In the genomic region with DNA sequence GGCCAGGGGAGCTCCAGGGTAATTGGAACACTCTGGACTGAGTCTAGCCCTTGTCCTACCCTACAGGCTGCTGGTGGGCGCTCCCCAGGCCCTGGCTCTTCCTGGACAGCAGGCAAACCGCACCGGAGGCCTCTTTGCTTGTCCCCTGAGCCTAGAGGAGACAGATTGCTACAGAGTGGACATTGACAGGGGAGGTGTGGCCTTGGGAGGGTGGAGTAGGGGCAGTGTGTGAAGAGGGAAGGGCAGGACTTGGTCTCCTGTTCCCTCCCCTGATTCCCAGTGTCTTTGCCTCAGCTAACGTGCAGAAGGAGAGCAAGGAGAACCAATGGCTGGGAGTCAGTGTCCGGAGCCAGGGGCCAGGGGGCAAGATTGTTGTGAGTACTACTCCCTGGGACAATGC, we compare ENCODE assay signal across 13 mouse cellular contexts. TPM values are rescaled to one million over a fixed set of nuclear protein-coding genes. Genes with fewer than 3 reads are reported as not detected.
DNase-seq lines count a peak whose midpoint lies in the region; ATAC-seq and TF ChIP-seq lines count a peak whose summit lies in the region.
"Had no signal": no experiment of that assay in that cellular context is flagged by ENCODE, and none has a peak within 500 bp of the region (broad histone marks: within the 10 kb centered on the region; RNA-seq: fewer than 3 reads in every experiment).

No protein-coding gene starts in this region.

- H3K9ac ChIP-seq in hindbrain, embryonic 15.5 days = no peak overlapping the region
- H3K9ac ChIP-seq in hindbrain, embryonic 14.5 days = no peak overlapping the region
- no peak overlapping the region for H3K9ac ChIP-seq in intestine, embryonic 15.5 days
- H3K9ac ChIP-seq in lung, postnatal 0 days (replicated peaks; ENCODE audit: low read depth) = no peak overlapping the region
- H3K9ac ChIP-seq: heart, embryonic 15.5 days; midbrain, embryonic 12.5 days; neural tube, embryonic 15.5 days had no signal

- no peak for TF ChIP-seq EP300 in lung, postnatal 0 days (IDR thresholded peaks at IDR 0.05)

- no peak overlapping the region for H3K27ac ChIP-seq in hindbrain, embryonic 15.5 days (replicated peaks)
- no peak overlapping the region for H3K27ac ChIP-seq in hindbrain, embryonic 14.5 days
- H3K27ac ChIP-seq in intestine, embryonic 15.5 days = no peak overlapping the region
- no peak overlapping the region for H3K27ac ChIP-seq in lung, postnatal 0 days (ENCODE audit: low read length)
- H3K27ac ChIP-seq: heart, embryonic 15.5 days; midbrain, embryonic 12.5 days; neural tube, embryonic 15.5 days had no signal

- H3K27me3 ChIP-seq in hindbrain, embryonic 15.5 days = peaks cover 23% of the 10 kb centered on the region
- peaks cover 22% of the 10 kb centered on the region for H3K27me3 ChIP-seq in hindbrain, embryonic 14.5 days (ENCODE audit: control insufficient read depth, insufficient read depth, low read length)
- peaks cover 19% of the 10 kb centered on the region for H3K27me3 ChIP-seq in intestine, embryonic 15.5 days (replicated peaks)
- peaks cover 5% of the 10 kb centered on the region; the same call in 1 of the 2 replicates for H3K27me3 ChIP-seq in lung, postnatal 0 days (replicated peaks; ENCODE audit: insufficient read depth, low read length)

- no peaks in the 10 kb centered on the region for H3K36me3 ChIP-seq in hindbrain, embryonic 15.5 days
- H3K36me3 ChIP-seq in hindbrain, embryonic 14.5 days (replicated peaks; ENCODE audit: control insufficient read depth, insufficient read depth) = no peaks in the 10 kb centered on the region
- H3K36me3 ChIP-seq in intestine, embryonic 15.5 days = no peaks in the 10 kb centered on the region
- no peaks in the 10 kb centered on the region for H3K36me3 ChIP-seq in lung, postnatal 0 days (ENCODE audit: insufficient read depth, low read length)
- H3K36me3 ChIP-seq: G1E; heart, embryonic 15.5 days; midbrain, embryonic 12.5 days; neural tube, embryonic 15.5 days had no signal

- peaks cover 8% of the 10 kb centered on the region; the same call in 1 of the 2 replicates for H3K4me1 ChIP-seq in hindbrain, embryonic 15.5 days (replicated peaks)
- peaks cover 7% of the 10 kb centered on the region for H3K4me1 ChIP-seq in hindbrain, embryonic 14.5 days (replicated peaks; ENCODE audit: control insufficient read depth, insufficient read depth, low read length)
- peaks cover 3% of the 10 kb centered on the region; the same call in 1 of the 2 replicates for H3K4me1 ChIP-seq in intestine, embryonic 15.5 days (replicated peaks)
- H3K4me1 ChIP-seq in lung, postnatal 0 days (ENCODE audit: insufficient read depth, low read depth, low read length) = peaks cover 6% of the 10 kb centered on the region; the same call in 1 of the 2 replicates

- TF ChIP-seq CTCF in lung, postnatal 0 days (IDR thresholded peaks at IDR 0.05) = no peak

- no peak overlapping the region for H3K4me2 ChIP-seq in hindbrain, embryonic 15.5 days
- no peak overlapping the region for H3K4me2 ChIP-seq in hindbrain, embryonic 14.5 days (replicated peaks)
- no peak overlapping the region for H3K4me2 ChIP-seq in intestine, embryonic 15.5 days (replicated peaks)
- H3K4me2 ChIP-seq in lung, postnatal 0 days (replicated peaks; ENCODE audit: low read depth, low read length) = no peak overlapping the region
- H3K4me2 ChIP-seq: heart, embryonic 15.5 days; midbrain, embryonic 12.5 days; neural tube, embryonic 15.5 days had no signal

- peak; percentile 27; the same call in 1 of the 2 replicates for ATAC-seq in hindbrain, embryonic 15.5 days (ENCODE audit: low FRiP score, low read depth)
- no peak for ATAC-seq in hindbrain, embryonic 14.5 days (ENCODE audit: low FRiP score)
- 0 out of 2 replicates have a peak, but pooled peaks have one; percentile 27 for ATAC-seq in intestine, embryonic 15.5 days
- ATAC-seq in lung, postnatal 0 days = peak; percentile 69

- H3K4me3 ChIP-seq in hindbrain, embryonic 15.5 days = no peak overlapping the region
- H3K4me3 ChIP-seq in hindbrain, embryonic 14.5 days (replicated peaks; ENCODE audit: low read length) = no peak overlapping the region
- H3K4me3 ChIP-seq in intestine, embryonic 15.5 days (replicated peaks) = no peak overlapping the region
- H3K4me3 ChIP-seq in lung, postnatal 0 days (ENCODE audit: low read depth, low read length) = no peak overlapping the region
- H3K4me3 ChIP-seq: heart, embryonic 15.5 days; midbrain, embryonic 12.5 days; neural tube, embryonic 15.5 days had no signal

- H3K9me3 ChIP-seq in hindbrain, embryonic 15.5 days = no peaks in the 10 kb centered on the region
- no peaks in the 10 kb centered on the region for H3K9me3 ChIP-seq in hindbrain, embryonic 14.5 days (ENCODE audit: control insufficient read depth, low read length)
- no peaks in the 10 kb centered on the region for H3K9me3 ChIP-seq in intestine, embryonic 15.5 days
- no peaks in the 10 kb centered on the region for H3K9me3 ChIP-seq in lung, postnatal 0 days (ENCODE audit: low read length)
- H3K9me3 ChIP-seq: G1E; heart, embryonic 15.5 days; midbrain, embryonic 12.5 days; neural tube, embryonic 15.5 days had no signal

- 64% methylated on average over 5 of the region's 5 CpGs for WGBS in hindbrain, embryonic 15.5 days
- 48% methylated on average over 5 of the region's 5 CpGs for WGBS in hindbrain, embryonic 14.5 days
- 44% methylated on average over 5 of the region's 5 CpGs for WGBS in intestine, embryonic 15.5 days
- WGBS in lung, postnatal 0 days = 40% methylated on average over 5 of the region's 5 CpGs

- DNase-seq in adrenal gland, adult 2 months = peak; percentile 27
- no peak for DNase-seq in adrenal gland, adult (ENCODE audit: inconsistent age in 2 of 2, low spot score in 1 of 2)
- DNase-seq in hindbrain, embryonic 14.5 days (ENCODE audit: low spot score) = no peak
- no peak for DNase-seq in lung, postnatal 0 days (ENCODE audit: low spot score)
- DNase-seq in MN1 (ENCODE audit: low spot score) = no peak
- DNase-seq in thymus, postnatal 36 days = no peak

RNA-seq across cellular contexts. Expression of gene Itga7, which starts 5.4 kb away (rescaled TPM):
- 10 to 100 TPM in 1 of 2 experiments, 1 to 10 TPM in 1; 8.4 to 25.6 TPM for total RNA-seq in adrenal gland, adult 2 months (2021)
- polyA plus RNA-seq in adrenal gland, adult 2 months (2012; rRNA removed) = 19.6 and 32.5 TPM in 2 replicates
- 8.9 TPM in 2 replicates for polyA plus RNA-seq in hindbrain, embryonic 15.5 days (2015; fragmentation: Nextera tagmentation; extraction: Ambion mirVana)
- polyA plus RNA-seq in hindbrain, embryonic 14.5 days (2014; fragmentation: Nextera tagmentation; extraction: Ambion mirVana) = 6.2 and 7.2 TPM in 2 replicates
- 2.9 and 3.8 TPM in 2 replicates for polyA plus RNA-seq in intestine, embryonic 15.5 days (2015; fragmentation: Nextera tagmentation; extraction: Ambion mirVana)
- 14.6 and 20.7 TPM in 2 replicates for polyA plus RNA-seq in lung, postnatal 0 days (2015; fragmentation: Nextera tagmentation; extraction: Ambion mirVana)
- total RNA-seq: common myeloid progenitor, adult 5-6 weeks had no signal

RNA-seq across cellular contexts. Expression of gene Bloc1s1, which starts 15.1 kb away (rescaled TPM):
- 100 to 1,000 TPM; 174 to 223 TPM for total RNA-seq in adrenal gland, adult 2 months (2021)
- polyA plus RNA-seq in adrenal gland, adult 2 months (2012; rRNA removed) = 99.2 and 115 TPM in 2 replicates
- polyA plus RNA-seq in hindbrain, embryonic 15.5 days (2015; fragmentation: Nextera tagmentation; extraction: Ambion mirVana) = 266 and 268 TPM in 2 replicates
- polyA plus RNA-seq in hindbrain, embryonic 14.5 days (2014; fragmentation: Nextera tagmentation; extraction: Ambion mirVana) = 228 and 269 TPM in 2 replicates
- polyA plus RNA-seq in intestine, embryonic 15.5 days (2015; fragmentation: Nextera tagmentation; extraction: Ambion mirVana) = 194 and 203 TPM in 2 replicates
- 228 and 243 TPM in 2 replicates for polyA plus RNA-seq in lung, postnatal 0 days (2015; fragmentation: Nextera tagmentation; extraction: Ambion mirVana)

RNA-seq across cellular contexts. Expression of gene Rdh5, which starts 16.3 kb away (rescaled TPM):
- 10 to 100 TPM; 11.2 to 15.9 TPM for total RNA-seq in adrenal gland, adult 2 months (2021)
- polyA plus RNA-seq in adrenal gland, adult 2 months (2012; rRNA removed) = 24.3 and 29.3 TPM in 2 replicates
- polyA plus RNA-seq in hindbrain, embryonic 15.5 days (2015; fragmentation: Nextera tagmentation; extraction: Ambion mirVana) = 20.9 and 22.1 TPM in 2 replicates
- 17.6 and 20.4 TPM in 2 replicates for polyA plus RNA-seq in hindbrain, embryonic 14.5 days (2014; fragmentation: Nextera tagmentation; extraction: Ambion mirVana)
- 11.7 and 12.0 TPM in 2 replicates for polyA plus RNA-seq in intestine, embryonic 15.5 days (2015; fragmentation: Nextera tagmentation; extraction: Ambion mirVana)
- 13.2 and 16.7 TPM in 2 replicates for polyA plus RNA-seq in lung, postnatal 0 days (2015; fragmentation: Nextera tagmentation; extraction: Ambion mirVana)

RNA-seq across cellular contexts. Expression of gene Mettl7b, which starts 21.8 kb away (rescaled TPM):
- 1 to 10 TPM in 1 of 2 experiments, under 1 TPM in 1; 0.79 to 3.5 TPM for total RNA-seq in adrenal gland, adult 2 months (2021)
- 0.52 and 0.97 TPM in 2 replicates for polyA plus RNA-seq in adrenal gland, adult 2 months (2012; rRNA removed)
- not detected in 2 replicates for polyA plus RNA-seq in hindbrain, embryonic 15.5 days (2015; fragmentation: Nextera tagmentation; extraction: Ambion mirVana)
- polyA plus RNA-seq in hindbrain, embryonic 14.5 days (2014; fragmentation: Nextera tagmentation; extraction: Ambion mirVana) = not detected in 2 replicates
- polyA plus RNA-seq in intestine, embryonic 15.5 days (2015; fragmentation: Nextera tagmentation; extraction: Ambion mirVana) = 12.0 and 12.3 TPM in 2 replicates
- 0.10 and 0.33 TPM in 2 replicates for polyA plus RNA-seq in lung, postnatal 0 days (2015; fragmentation: Nextera tagmentation; extraction: Ambion mirVana)
- total RNA-seq: common myeloid progenitor, adult 5-6 weeks; G1E had no signal
- polyA plus RNA-seq: G1E; heart, embryonic 15.5 days; midbrain, embryonic 12.5 days; neural tube, embryonic 15.5 days had no signal

RNA-seq across cellular contexts. Expression of gene Cd63, which starts 38.2 kb away (rescaled TPM):
- 100 to 1,000 TPM; 279 to 433 TPM for total RNA-seq in adrenal gland, adult 2 months (2021)
- 38.2 and 44.2 TPM in 2 replicates for polyA plus RNA-seq in adrenal gland, adult 2 months (2012; rRNA removed)
- 262 and 274 TPM in 2 replicates for polyA plus RNA-seq in hindbrain, embryonic 15.5 days (2015; fragmentation: Nextera tagmentation; extraction: Ambion mirVana)
- polyA plus RNA-seq in hindbrain, embryonic 14.5 days (2014; fragmentation: Nextera tagmentation; extraction: Ambion mirVana) = 215 and 239 TPM in 2 replicates
- 708 and 725 TPM in 2 replicates for polyA plus RNA-seq in intestine, embryonic 15.5 days (2015; fragmentation: Nextera tagmentation; extraction: Ambion mirVana)
- 761 and 764 TPM in 2 replicates for polyA plus RNA-seq in lung, postnatal 0 days (2015; fragmentation: Nextera tagmentation; extraction: Ambion mirVana)
